ENCODE assay signal across 28 mouse cellular contexts in genomic region chr8:76998276-76998675, GRCm38 (mm10).
A peak's percentile ranks its signal among the peaks of the same experiment; 100 is the strongest.
DNase-seq lines count a peak whose midpoint lies in the region; ATAC-seq and TF ChIP-seq lines count a peak whose summit lies in the region.
"Had no signal": no experiment of that assay in that cellular context is flagged by ENCODE, and none has a peak within 500 bp of the region (broad histone marks: within the 10 kb centered on the region; RNA-seq: fewer than 3 reads in every experiment).

No protein-coding gene starts in this region.

- no peak overlapping the region for H3K27ac ChIP-seq in liver, embryonic 11.5 days (ENCODE audit: low read depth, low read length)
- H3K27ac ChIP-seq in liver, embryonic 12.5 days, result no peak overlapping the region
- H3K27ac ChIP-seq in intestine, embryonic 15.5 days, result no peak overlapping the region
- H3K27ac ChIP-seq in intestine, postnatal 0 days (ENCODE audit: low read depth, low read length), result no peak overlapping the region
- no peak overlapping the region for H3K27ac ChIP-seq in stomach, embryonic 16.5 days (ENCODE audit: low read length)
- H3K27ac ChIP-seq: embryonic facial prominence, embryonic 13.5 days; embryonic facial prominence, embryonic 15.5 days; forebrain, embryonic 10.5 days; forebrain, embryonic 12.5 days had no signal

- 65% methylated on average over 4 of the region's 4 CpGs for WGBS in liver, embryonic 11.5 days
- WGBS in liver, embryonic 12.5 days (ENCODE audit: insufficient replicate concordance), result 55% methylated on average over 4 of the region's 4 CpGs
- WGBS in intestine, embryonic 15.5 days, result 76% methylated on average over 4 of the region's 4 CpGs
- 56% methylated on average over 4 of the region's 4 CpGs for WGBS in intestine, postnatal 0 days
- WGBS in stomach, embryonic 16.5 days, result 69% methylated on average over 4 of the region's 4 CpGs

- no peaks in the 10 kb centered on the region for H3K4me1 ChIP-seq in liver, embryonic 11.5 days (replicated peaks; ENCODE audit: control insufficient read depth, insufficient read depth, low read length)
- no peaks in the 10 kb centered on the region for H3K4me1 ChIP-seq in liver, embryonic 12.5 days
- no peaks in the 10 kb centered on the region for H3K4me1 ChIP-seq in intestine, embryonic 15.5 days (replicated peaks)
- no peaks in the 10 kb centered on the region for H3K4me1 ChIP-seq in intestine, postnatal 0 days (replicated peaks; ENCODE audit: control insufficient read depth, insufficient read depth, low read length)
- H3K4me1 ChIP-seq in stomach, embryonic 16.5 days (ENCODE audit: control insufficient read depth, insufficient read depth, low read length), result no peaks in the 10 kb centered on the region
- H3K4me1 ChIP-seq: embryonic facial prominence, embryonic 13.5 days; embryonic facial prominence, embryonic 15.5 days; forebrain, embryonic 10.5 days; forebrain, embryonic 12.5 days had no signal

- no peaks in the 10 kb centered on the region for H3K27me3 ChIP-seq in liver, embryonic 11.5 days (replicated peaks; ENCODE audit: control insufficient read depth, insufficient read depth, low read length)
- no peaks in the 10 kb centered on the region for H3K27me3 ChIP-seq in liver, embryonic 12.5 days (replicated peaks)
- no peaks in the 10 kb centered on the region for H3K27me3 ChIP-seq in intestine, embryonic 15.5 days (replicated peaks)
- H3K27me3 ChIP-seq in intestine, postnatal 0 days (replicated peaks; ENCODE audit: control insufficient read depth, insufficient read depth, low read length), result no peaks in the 10 kb centered on the region
- H3K27me3 ChIP-seq in stomach, embryonic 16.5 days (ENCODE audit: control insufficient read depth, insufficient read depth, low read length), result no peaks in the 10 kb centered on the region
- H3K27me3 ChIP-seq: CH12.LX; embryonic facial prominence, embryonic 13.5 days; embryonic facial prominence, embryonic 15.5 days; forebrain, embryonic 12.5 days; Patski had no signal

- H3K9me3 ChIP-seq in liver, embryonic 11.5 days (ENCODE audit: control insufficient read depth, low read length), result no peaks in the 10 kb centered on the region
- H3K9me3 ChIP-seq in liver, embryonic 12.5 days (replicated peaks), result no peaks in the 10 kb centered on the region
- H3K9me3 ChIP-seq in intestine, embryonic 15.5 days, result no peaks in the 10 kb centered on the region
- no peaks in the 10 kb centered on the region for H3K9me3 ChIP-seq in intestine, postnatal 0 days (ENCODE audit: control insufficient read depth)
- no peaks in the 10 kb centered on the region for H3K9me3 ChIP-seq in stomach, embryonic 16.5 days (replicated peaks; ENCODE audit: control insufficient read depth, low read length)
- H3K9me3 ChIP-seq: embryonic facial prominence, embryonic 13.5 days; embryonic facial prominence, embryonic 15.5 days; forebrain, embryonic 10.5 days; forebrain, embryonic 12.5 days; G1E had no signal

- DNase-seq in liver, embryonic 11.5 days (ENCODE audit: low spot score), result no peak
- DNase-seq in urinary bladder, adult 2 months (ENCODE audit: low spot score), result no peak
- DNase-seq in layer of hippocampus, adult 18-20 months (ENCODE audit: low spot score in 2 of 2), result no peak
- DNase-seq: adrenal gland, adult 8-10 months; adrenal gland, postnatal 14 days; adrenal gland, postnatal 36 days; B cell, adult 2 months; cerebellum, adult 11-12 months; cerebellum, adult 8-10 months; cerebellum, adult 9-11 months; cerebellum, postnatal 14 days; cerebellum, postnatal 36 days; embryo, embryonic 11 days had no signal

- TF ChIP-seq CTCF in intestine, postnatal 0 days (IDR thresholded peaks at IDR 0.05; ENCODE audit: low read depth), result no peak

- no peak overlapping the region for H3K9ac ChIP-seq in liver, embryonic 11.5 days (ENCODE audit: low read depth, low read length)
- no peak overlapping the region for H3K9ac ChIP-seq in liver, embryonic 12.5 days
- no peak overlapping the region for H3K9ac ChIP-seq in intestine, embryonic 15.5 days
- no peak overlapping the region for H3K9ac ChIP-seq in intestine, postnatal 0 days (ENCODE audit: low read depth, low read length)
- no peak overlapping the region for H3K9ac ChIP-seq in stomach, embryonic 16.5 days (ENCODE audit: low read length)
- H3K9ac ChIP-seq: embryonic facial prominence, embryonic 13.5 days; embryonic facial prominence, embryonic 15.5 days; forebrain, embryonic 12.5 days had no signal

- H3K36me3 ChIP-seq in liver, embryonic 11.5 days (ENCODE audit: control insufficient read depth, insufficient read depth, low read length), result no peaks in the 10 kb centered on the region
- no peaks in the 10 kb centered on the region for H3K36me3 ChIP-seq in liver, embryonic 12.5 days
- no peaks in the 10 kb centered on the region for H3K36me3 ChIP-seq in intestine, embryonic 15.5 days
- no peaks in the 10 kb centered on the region for H3K36me3 ChIP-seq in intestine, postnatal 0 days (ENCODE audit: control insufficient read depth, insufficient read depth)
- no peaks in the 10 kb centered on the region for H3K36me3 ChIP-seq in stomach, embryonic 16.5 days (ENCODE audit: control insufficient read depth, insufficient read depth, low read length)
- H3K36me3 ChIP-seq: embryonic facial prominence, embryonic 13.5 days; embryonic facial prominence, embryonic 15.5 days; forebrain, embryonic 10.5 days; forebrain, embryonic 12.5 days; G1E had no signal

- 0 out of 2 replicates have a peak, but pooled peaks have one; percentile 10 for ATAC-seq in liver, embryonic 11.5 days (replicated peaks; ENCODE audit: low FRiP score)
- no peak for ATAC-seq in liver, embryonic 12.5 days
- peak; percentile 82; the same call in 1 of the 2 replicates for ATAC-seq in intestine, embryonic 15.5 days
- peak; percentile 54; the same call in 1 of the 2 replicates for ATAC-seq in intestine, postnatal 0 days
- peak; percentile 77; the same call in 1 of the 2 replicates for ATAC-seq in stomach, embryonic 16.5 days (ENCODE audit: insufficient read depth, low FRiP score)
- ATAC-seq: activated CD4-positive, CD25-positive, alpha-beta regulatory T cell, adult 4 months; CD4-positive, CD25-positive, alpha-beta regulatory T cell, adult 4 months; forebrain, embryonic 14.5 days; Patski had no signal

- H3K4me3 ChIP-seq in liver, embryonic 11.5 days (ENCODE audit: low read depth, low read length), result no peak overlapping the region
- no peak overlapping the region for H3K4me3 ChIP-seq in liver, embryonic 12.5 days
- no peak overlapping the region for H3K4me3 ChIP-seq in intestine, embryonic 15.5 days (replicated peaks)
- no peak overlapping the region for H3K4me3 ChIP-seq in intestine, postnatal 0 days (ENCODE audit: low read depth, low read length)
- H3K4me3 ChIP-seq in stomach, embryonic 16.5 days (replicated peaks; ENCODE audit: low read length), result no peak overlapping the region
- H3K4me3 ChIP-seq: embryonic facial prominence, embryonic 13.5 days; embryonic facial prominence, embryonic 15.5 days; erythroblast, embryonic 14.5 days; forebrain, embryonic 10.5 days; forebrain, embryonic 12.5 days had no signal

- no peak overlapping the region for H3K4me2 ChIP-seq in liver, embryonic 11.5 days
- no peak overlapping the region for H3K4me2 ChIP-seq in liver, embryonic 12.5 days
- H3K4me2 ChIP-seq in intestine, embryonic 15.5 days (replicated peaks), result no peak overlapping the region
- H3K4me2 ChIP-seq in intestine, postnatal 0 days (replicated peaks; ENCODE audit: low read depth), result 0 out of 2 replicates have a peak overlapping the region, but pooled peaks have one; percentile 21
- no peak overlapping the region for H3K4me2 ChIP-seq in stomach, embryonic 16.5 days (ENCODE audit: low read depth, low read length)
- H3K4me2 ChIP-seq: embryonic facial prominence, embryonic 13.5 days; embryonic facial prominence, embryonic 15.5 days; forebrain, embryonic 12.5 days had no signal
